ENCODE assay signal across 22 mouse cellular contexts in genomic region chr5:45875472-45875871, GRCm38 (mm10). TPM values are rescaled to one million over a fixed set of nuclear protein-coding genes. Genes with fewer than 3 reads are reported as not detected.
DNase-seq lines count a peak whose midpoint lies in the region; ATAC-seq and TF ChIP-seq lines count a peak whose summit lies in the region.
"Had no signal": no experiment of that assay in that cellular context is flagged by ENCODE, and none has a peak within 500 bp of the region (broad histone marks: within the 10 kb centered on the region; RNA-seq: fewer than 3 reads in every experiment).

No protein-coding gene starts in this region.

- no peaks in the 10 kb centered on the region for H3K27me3 ChIP-seq in forebrain, embryonic 16.5 days (replicated peaks; ENCODE audit: control insufficient read depth, insufficient read depth, low read length)
- no peaks in the 10 kb centered on the region for H3K27me3 ChIP-seq in forebrain, embryonic 13.5 days
- no peaks in the 10 kb centered on the region for H3K27me3 ChIP-seq in intestine, postnatal 0 days (replicated peaks; ENCODE audit: control insufficient read depth, insufficient read depth, low read length)
- H3K27me3 ChIP-seq: embryonic facial prominence, embryonic 15.5 days; hindbrain, embryonic 12.5 days; midbrain, embryonic 12.5 days; neural tube, embryonic 12.5 days had no signal

- H3K4me2 ChIP-seq in forebrain, embryonic 16.5 days (ENCODE audit: low read length), result no peak overlapping the region
- no peak overlapping the region for H3K4me2 ChIP-seq in forebrain, embryonic 13.5 days
- no peak overlapping the region for H3K4me2 ChIP-seq in intestine, postnatal 0 days (replicated peaks; ENCODE audit: low read depth)
- H3K4me2 ChIP-seq: embryonic facial prominence, embryonic 15.5 days; heart, embryonic 11.5 days; hindbrain, embryonic 12.5 days; midbrain, embryonic 12.5 days; neural tube, embryonic 12.5 days had no signal

- H3K27ac ChIP-seq in forebrain, embryonic 16.5 days (ENCODE audit: low read length), result no peak overlapping the region
- no peak overlapping the region for H3K27ac ChIP-seq in forebrain, embryonic 13.5 days
- H3K27ac ChIP-seq in intestine, postnatal 0 days (ENCODE audit: low read depth, low read length), result no peak overlapping the region
- H3K27ac ChIP-seq: embryonic facial prominence, embryonic 15.5 days; hindbrain, embryonic 12.5 days; layer of hippocampus, adult 2 months; liver, embryonic 14.5 days; midbrain, embryonic 12.5 days; neural tube, embryonic 12.5 days had no signal

- no peak for TF ChIP-seq CTCF in intestine, postnatal 0 days (IDR thresholded peaks at IDR 0.05; ENCODE audit: low read depth)

- 62% methylated on average over 4 of the region's 4 CpGs for WGBS in forebrain, embryonic 16.5 days
- whole genome bisulfite sequencing in forebrain, embryonic 13.5 days, result 85% methylated on average over 4 of the region's 4 CpGs
- WGBS in intestine, postnatal 0 days, result 94% methylated on average over 4 of the region's 4 CpGs

- H3K9ac ChIP-seq in forebrain, embryonic 16.5 days (replicated peaks; ENCODE audit: low read depth, low read length), result no peak overlapping the region
- H3K9ac ChIP-seq in forebrain, embryonic 13.5 days, result no peak overlapping the region
- H3K9ac ChIP-seq in intestine, postnatal 0 days (ENCODE audit: low read depth, low read length), result no peak overlapping the region
- H3K9ac ChIP-seq: embryonic facial prominence, embryonic 15.5 days; hindbrain, embryonic 12.5 days; liver, embryonic 14.5 days; midbrain, embryonic 12.5 days; neural tube, embryonic 12.5 days had no signal

- no peaks in the 10 kb centered on the region for H3K9me3 ChIP-seq in forebrain, embryonic 16.5 days (ENCODE audit: control insufficient read depth, low read length)
- H3K9me3 ChIP-seq in forebrain, embryonic 13.5 days (replicated peaks), result no peaks in the 10 kb centered on the region
- no peaks in the 10 kb centered on the region for H3K9me3 ChIP-seq in intestine, postnatal 0 days (ENCODE audit: control insufficient read depth)
- H3K9me3 ChIP-seq: embryonic facial prominence, embryonic 15.5 days; hindbrain, embryonic 12.5 days; midbrain, embryonic 12.5 days; neural tube, embryonic 12.5 days had no signal

- peak; percentile 77 for DNase-seq in 416B (ENCODE audit: low read depth)
- peak; percentile 64 for DNase-seq in NIH3T3 (ENCODE audit: low read depth)
- DNase-seq in lung, postnatal 36 days, result peak; percentile 24
- no peak for DNase-seq in spleen, postnatal 14 days (ENCODE audit: low spot score in 2 of 2)
- DNase-seq: adrenal gland, postnatal 10 days; cerebellum, postnatal 10 days; heart, postnatal 14 days; kidney, adult 8-10 months; kidney, postnatal 14 days; layer of hippocampus, postnatal 36 days; thymus, postnatal 4 days had no signal

- H3K4me1 ChIP-seq in forebrain, embryonic 16.5 days (replicated peaks; ENCODE audit: control insufficient read depth, insufficient read depth, low read length), result no peaks in the 10 kb centered on the region
- no peaks in the 10 kb centered on the region for H3K4me1 ChIP-seq in forebrain, embryonic 13.5 days
- no peaks in the 10 kb centered on the region for H3K4me1 ChIP-seq in intestine, postnatal 0 days (replicated peaks; ENCODE audit: control insufficient read depth, insufficient read depth, low read length)
- H3K4me1 ChIP-seq: embryonic facial prominence, embryonic 15.5 days; hindbrain, embryonic 12.5 days; midbrain, embryonic 12.5 days; neural tube, embryonic 12.5 days had no signal

- peak; percentile 79 for ATAC-seq in forebrain, embryonic 16.5 days
- no peak; the same call in 1 of the 2 replicates for ATAC-seq in forebrain, embryonic 13.5 days
- no peak for ATAC-seq in intestine, postnatal 0 days
- ATAC-seq: inflammation-experienced regulatory T-cells, adult 6 months had no signal

- no peaks in the 10 kb centered on the region for H3K36me3 ChIP-seq in forebrain, embryonic 16.5 days (ENCODE audit: control insufficient read depth, insufficient read depth)
- H3K36me3 ChIP-seq in forebrain, embryonic 13.5 days (ENCODE audit: poor library complexity, severe bottlenecking), result no peaks in the 10 kb centered on the region
- no peaks in the 10 kb centered on the region for H3K36me3 ChIP-seq in intestine, postnatal 0 days (ENCODE audit: control insufficient read depth, insufficient read depth)
- H3K36me3 ChIP-seq: embryonic facial prominence, embryonic 15.5 days; hindbrain, embryonic 12.5 days; midbrain, embryonic 12.5 days; neural tube, embryonic 12.5 days had no signal

- H3K4me3 ChIP-seq in forebrain, embryonic 16.5 days (replicated peaks; ENCODE audit: low read length), result no peak overlapping the region
- H3K4me3 ChIP-seq in forebrain, embryonic 13.5 days, result no peak overlapping the region
- H3K4me3 ChIP-seq in intestine, postnatal 0 days (ENCODE audit: low read depth, low read length), result no peak overlapping the region
- H3K4me3 ChIP-seq: embryonic facial prominence, embryonic 15.5 days; hindbrain, embryonic 12.5 days; layer of hippocampus, adult 2 months; midbrain, embryonic 12.5 days; neural tube, embryonic 12.5 days had no signal

RNA-seq across cellular contexts. Expression of gene Lcorl, which starts 18.1 kb away (rescaled TPM):
- polyA plus RNA-seq in forebrain, embryonic 16.5 days (2015; fragmentation: Nextera tagmentation; extraction: Ambion mirVana), result 53.3 and 56.4 TPM in 2 replicates
- polyA plus RNA-seq in forebrain, embryonic 13.5 days (2015; fragmentation: Nextera tagmentation; extraction: Ambion mirVana), result 51.2 and 59.2 TPM in 2 replicates
- 23.4 and 27.5 TPM in 2 replicates for polyA plus RNA-seq in intestine, postnatal 0 days (2015; fragmentation: Nextera tagmentation; extraction: Ambion mirVana)

Comparison
In these comparisons a context has a peak if more than half of its experiments do, and no peak if none do; other contexts are left out.
1. DNase-seq: peak in 416B (single experiment), NIH3T3 (single experiment) and lung, postnatal 36 days (single experiment); none in spleen, postnatal 14 days (0 of 2).